Mouse (Mus musculus) erythroblast, embryonic 14.5 days (primary cell): ENCODE data around the gene Tmem50a.

Experiments used
- GATA1 ChIP-seq: IDR thresholded peaks from 2 replicates; pipeline ENCODE4 v1.6.1; 2012; ENCODE audit warnings: low read length, inconsistent platforms, mixed read lengths
- TAL1 ChIP-seq: IDR thresholded peaks from 3 replicates; pipeline ENCODE4 v1.6.1; 2012; ENCODE audit warnings: low read length, inconsistent platforms, mixed read lengths

DNA sequence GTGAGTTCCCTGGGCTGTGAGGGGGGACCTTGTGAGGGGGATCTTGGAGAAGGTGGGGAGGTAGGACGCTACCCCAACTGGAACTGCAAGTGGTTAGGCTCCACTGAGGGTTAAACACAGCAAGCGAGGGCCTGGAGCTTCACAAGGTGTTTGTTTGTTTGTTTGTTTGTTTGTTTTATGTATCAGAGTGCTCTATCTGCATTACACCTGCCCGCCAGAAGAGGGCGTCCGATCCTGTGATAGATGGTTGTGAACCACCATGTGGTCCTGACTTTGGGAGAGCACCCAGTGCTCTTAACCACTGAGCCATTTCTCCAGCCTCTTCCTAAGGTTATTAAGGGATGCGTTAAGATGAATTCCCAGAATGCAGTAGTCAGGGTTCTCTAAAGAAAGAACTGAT, 34.8 kb downstream of the Tmem50a start:
- TF ChIP-seq GATA1 (no peak), TAL1 (no peak)
